Mouse (Mus musculus) spleen, adult 2 months (tissue): ENCODE measurements around the gene Chl1.

Experiments used
- CTCF ChIP-seq: fragments of 200-500 bp; IDR thresholded peaks from 2 replicates; pipeline ENCODE4 v1.5.1; 2011; ENCODE audit warnings: mild to moderate bottlenecking, inconsistent platforms; ENCODE audit not compliant: insufficient read depth, insufficient read length, insufficient replicate concordance; ENCODE audit errors: extremely low read depth
- POLR2A ChIP-seq: fragments of 200-500 bp; IDR thresholded peaks from 2 replicates; pipeline ENCODE4 v1.6.1; 2011; ENCODE audit warnings: low read depth, low read length, inconsistent platforms

- TF ChIP-seq CTCF (no peak), POLR2A (no peak)
These were observed 91.7 kb downstream of the Chl1 start for GRCm38 (mm10) chr6:103602070-103602469.
